Mouse (Mus musculus) embryonic facial prominence, embryonic 13.5 days (tissue): Measurements from ENCODE around the gene Mrpl35. TPM values are rescaled to one million over a fixed set of nuclear protein-coding genes. Genes with fewer than 3 reads are reported as not detected.
"Not testable (repeated sequence)": the region's sequence is repeated elsewhere in the genome, so short reads cannot be mapped to it uniquely, and the experiment has no call there.

Source experiments
- ATAC-seq: fragments of 200-750 bp; cut with Nextera tagmentation; 2 replicates; pipeline ENCODE4 v1.8.0; 2017; ENCODE audit warnings: low read depth; ENCODE audit not compliant: insufficient number of reproducible peaks, insufficient read depth, low FRiP score, low TSS enrichment
- H3K27ac ChIP-seq: fragments of 300-500 bp; sonication (generic); 2 replicates; pipeline ENCODE4 v1.5.1; 2015; ENCODE audit warnings: moderate library complexity, mild to moderate bottlenecking, inconsistent platforms
- H3K27me3 ChIP-seq: fragments of 300-500 bp; sonication (generic); 2 replicates; pipeline ENCODE4 v1.6.1; 2015; ENCODE audit warnings: mild to moderate bottlenecking, inconsistent platforms
- H3K36me3 ChIP-seq: fragments of 300-500 bp; sonication (generic); 2 replicates; pipeline ENCODE4 v1.6.1; 2015; ENCODE audit warnings: mild to moderate bottlenecking, inconsistent platforms
- H3K4me1 ChIP-seq: fragments of 300-500 bp; sonication (generic); 2 replicates; pipeline ENCODE4 v1.6.1; 2015; ENCODE audit warnings: inconsistent platforms
- H3K4me2 ChIP-seq: fragments of 300-500 bp; sonication (generic); 2 replicates; pipeline ENCODE4 v1.6.1; 2015; ENCODE audit warnings: moderate library complexity, mild to moderate bottlenecking, inconsistent platforms
- H3K4me3 ChIP-seq: fragments of 300-500 bp; sonication (generic); 2 replicates; pipeline ENCODE4 v1.5.1; 2015; ENCODE audit warnings: mild to moderate bottlenecking, inconsistent platforms
- H3K9ac ChIP-seq: fragments of 300-500 bp; sonication (generic); 2 replicates; pipeline ENCODE4 v1.6.1; 2015; ENCODE audit warnings: mild to moderate bottlenecking, inconsistent platforms
- H3K9me3 ChIP-seq: fragments of 300-500 bp; sonication (generic); 2 replicates; pipeline ENCODE4 v1.6.1; 2016; ENCODE audit warnings: inconsistent platforms
- WGBS: fragments of 180-500 bp; shearing (Covaris S2); methylation state at CpG from one replicate; pipeline ENCODE4 v1.1.7; 2015; ENCODE audit warnings: mixed read lengths; 5-methylcytosine and 5-hydroxymethylcytosine counted together
- polyA plus RNA-seq: library from polyadenylated mRNA; unstranded; fragments of >200 nt; fragmentation: Nextera tagmentation; extraction: Ambion mirVana; gene quantifications from 2 replicates; pipeline ENCODE4 v1.2.1, GENCODE M21; 2015

The Mrpl35 gene
- 59.3 and 60.8 TPM in 2 replicates for polyA plus RNA-seq

DNA sequence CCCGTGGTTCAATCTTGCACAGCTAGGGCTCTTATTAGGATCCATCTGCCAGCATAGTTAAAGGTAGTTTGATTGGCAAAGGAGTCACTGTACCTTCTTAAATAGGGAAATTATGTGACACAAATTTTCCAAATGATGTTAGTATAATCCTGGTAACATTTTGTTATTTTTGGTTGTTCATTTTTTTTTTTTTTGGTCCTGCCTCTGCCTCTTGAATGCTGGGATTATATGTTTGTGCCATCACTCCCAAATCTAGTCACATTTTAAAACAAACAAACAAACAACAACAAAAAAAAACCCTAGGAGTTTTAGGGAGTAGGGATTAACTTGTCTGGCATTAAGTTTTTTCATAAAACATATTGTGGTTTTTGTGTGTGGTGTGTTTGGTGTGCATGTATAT, at the start of gene Mrpl35:
TSS of gene Mrpl35 (minus strand) at position 101 of the 400 bp plus-strand sequence.
- no peak within 1 kb of the TSS for H3K4me2 ChIP-seq
- H3K4me3 ChIP-seq = no peak within 1 kb of the TSS
- ATAC-seq = no peak
- H3K4me1 ChIP-seq = peaks cover 10% of the 10 kb centered on the region
- 35% methylated on average over 1 of the region's 1 CpGs for WGBS
- H3K27ac ChIP-seq = no peak within 1 kb of the TSS
- H3K36me3 ChIP-seq = no peaks in the 10 kb centered on the region
- H3K9me3 ChIP-seq = no peaks in the 10 kb centered on the region
- H3K27me3 ChIP-seq = no peaks in the 10 kb centered on the region
- H3K9ac ChIP-seq = no peak within 1 kb of the TSS

DNA sequence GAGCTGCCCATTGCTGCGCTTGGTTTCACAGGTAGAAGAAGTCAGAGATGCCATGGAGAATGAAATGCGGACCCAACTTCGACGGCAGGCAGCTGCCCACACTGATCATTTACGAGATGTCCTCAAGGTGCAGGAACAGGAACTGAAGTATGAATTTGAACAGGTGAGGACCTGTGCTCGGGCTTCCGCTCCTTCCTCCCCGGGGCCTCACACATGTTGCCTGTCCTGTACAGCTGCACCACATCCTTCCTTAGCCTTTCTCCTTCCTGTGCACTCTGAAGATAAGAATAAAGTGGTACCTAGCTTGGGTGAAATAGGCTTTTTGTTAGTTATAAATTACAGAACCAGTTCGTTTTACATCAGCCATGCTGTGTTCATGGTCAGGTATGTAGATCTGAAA, 44.6 kb upstream of the Mrpl35 start:
- no peak overlapping the region for H3K4me3 ChIP-seq
- H3K4me2 ChIP-seq = no peak overlapping the region
- H3K4me1 ChIP-seq = no peaks in the 10 kb centered on the region
- H3K9ac ChIP-seq = no peak overlapping the region
- H3K27me3 ChIP-seq = no peaks in the 10 kb centered on the region
- no peaks in the 10 kb centered on the region for H3K9me3 ChIP-seq
- H3K36me3 ChIP-seq = peaks cover 88% of the 10 kb centered on the region
- ATAC-seq = no peak
- 91% methylated on average over 9 of the region's 9 CpGs for WGBS
- H3K27ac ChIP-seq = no peak overlapping the region

DNA sequence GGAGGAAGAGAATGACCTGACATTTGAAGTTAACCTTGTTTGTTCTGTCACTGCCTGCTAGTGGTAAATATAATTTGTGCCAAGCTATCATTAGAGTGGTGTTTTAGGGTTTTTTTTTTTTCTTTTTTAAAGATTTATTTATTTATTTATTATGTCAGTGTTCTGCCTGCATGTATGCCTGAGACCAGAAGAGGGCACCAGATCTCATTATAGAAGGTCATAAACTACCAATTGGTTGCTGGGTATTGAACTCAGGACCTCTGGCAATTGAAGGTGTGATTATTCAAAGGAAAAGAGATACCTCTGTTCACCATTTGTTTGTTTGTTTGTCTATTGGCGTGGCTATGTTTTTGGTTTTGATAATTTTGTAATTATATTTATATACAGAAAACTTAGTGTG, 42.0 kb upstream of the Mrpl35 start:
- H3K9ac ChIP-seq = no peak overlapping the region
- 87% methylated on average over 1 of the region's 1 CpGs for WGBS
- H3K4me1 ChIP-seq = no peaks in the 10 kb centered on the region
- H3K4me3 ChIP-seq = no peak overlapping the region
- H3K27me3 ChIP-seq = no peaks in the 10 kb centered on the region
- ATAC-seq = no peak
- H3K4me2 ChIP-seq = no peak overlapping the region
- H3K27ac ChIP-seq = no peak overlapping the region
- H3K9me3 ChIP-seq = no peaks in the 10 kb centered on the region
- peaks cover 82% of the 10 kb centered on the region for H3K36me3 ChIP-seq

DNA sequence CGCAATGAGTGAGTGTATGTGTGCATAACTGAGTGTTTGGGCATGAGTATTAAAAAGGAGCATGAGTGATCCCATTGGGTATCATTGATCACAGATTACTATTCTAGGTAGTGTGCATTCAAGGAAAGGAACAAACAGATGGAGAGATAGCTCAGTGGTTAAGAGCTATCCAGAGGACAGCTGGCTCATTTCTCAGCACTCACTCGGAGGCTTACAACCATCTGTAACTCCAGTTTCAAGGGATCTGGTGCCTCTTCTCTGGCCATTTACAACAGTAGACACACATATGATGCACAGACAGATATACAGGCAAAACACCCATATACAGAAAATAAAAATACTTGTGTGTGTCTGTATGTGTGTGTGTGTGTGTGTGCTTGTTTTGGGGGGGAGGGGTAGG, 41.0 kb upstream of the Mrpl35 start:
- WGBS = 92% methylated on average over 2 of the region's 2 CpGs
- H3K36me3 ChIP-seq = peaks cover 82% of the 10 kb centered on the region

DNA sequence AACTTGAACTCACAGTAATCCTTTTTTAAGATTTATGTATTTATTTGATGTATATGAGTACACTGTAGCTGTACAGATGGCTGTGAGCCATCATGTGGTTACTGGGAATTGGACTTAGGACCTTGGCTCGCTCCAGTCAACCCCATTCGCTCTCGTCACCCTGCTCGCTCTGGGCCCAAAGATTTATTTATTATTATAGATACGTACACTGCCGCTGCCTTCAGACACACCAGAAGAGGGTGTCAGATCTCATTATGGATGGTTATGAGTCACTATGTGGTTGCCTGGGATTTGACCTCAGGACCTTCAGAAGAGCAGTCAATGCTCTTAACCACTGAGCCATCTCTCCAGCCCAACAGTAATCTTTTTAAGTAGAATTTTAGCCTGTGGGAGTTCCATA, 20.1 kb upstream of the Mrpl35 start:
- H3K4me1 ChIP-seq = not testable (repeated sequence)

More for the DNA sequence above, 41.0 kb upstream of the Mrpl35 start:
- no peak for ATAC-seq
- H3K27ac ChIP-seq = no peak overlapping the region
- H3K9me3 ChIP-seq = no peaks in the 10 kb centered on the region
- no peaks in the 10 kb centered on the region for H3K4me1 ChIP-seq
- no peak overlapping the region for H3K4me2 ChIP-seq
- H3K9ac ChIP-seq = no peak overlapping the region
- H3K27me3 ChIP-seq = no peaks in the 10 kb centered on the region
- no peak overlapping the region for H3K4me3 ChIP-seq

DNA sequence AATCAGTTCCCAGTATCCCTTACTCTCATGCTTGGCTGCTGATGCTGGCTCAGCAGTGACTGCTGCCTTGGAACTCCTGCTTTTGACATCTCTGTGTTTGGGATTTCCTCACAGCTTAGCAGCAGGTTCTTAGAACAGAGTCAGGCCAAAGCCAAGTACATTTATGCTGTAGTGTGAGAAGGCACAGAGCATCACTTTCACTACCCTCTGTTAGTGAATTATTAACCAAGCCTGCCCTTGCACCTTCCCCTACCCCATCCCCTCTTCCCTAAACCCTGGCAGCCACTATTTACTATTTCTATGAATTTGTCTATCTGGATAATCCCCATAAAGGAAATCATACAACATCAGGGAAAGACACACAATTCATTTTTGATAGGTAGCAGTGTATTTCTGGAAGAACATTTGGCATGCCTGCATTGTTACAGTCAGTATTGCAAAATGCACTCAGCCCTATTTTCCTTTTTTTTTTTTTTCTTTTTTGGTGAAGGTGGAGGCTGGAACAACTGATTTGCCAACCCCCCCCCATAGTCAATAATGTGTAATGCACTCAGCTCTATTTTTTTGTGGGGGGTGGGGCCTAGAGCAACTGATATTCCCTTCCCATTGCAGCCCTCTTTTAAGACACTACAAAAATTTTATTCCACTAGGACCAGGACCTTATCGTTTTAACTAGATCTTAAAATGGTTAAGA, 14.0 kb upstream of the Mrpl35 start:
- H3K4me3 ChIP-seq = no peak overlapping the region
- 96% methylated on average over 1 of the region's 1 CpGs for WGBS
- no peak for ATAC-seq
- H3K4me2 ChIP-seq = no peak overlapping the region
- H3K9me3 ChIP-seq = no peaks in the 10 kb centered on the region
- peaks cover 13% of the 10 kb centered on the region for H3K36me3 ChIP-seq
- no peaks in the 10 kb centered on the region for H3K4me1 ChIP-seq
- H3K27ac ChIP-seq = no peak overlapping the region
- no peaks in the 10 kb centered on the region for H3K27me3 ChIP-seq
- no peak overlapping the region for H3K9ac ChIP-seq

More for the DNA sequence above, 20.1 kb upstream of the Mrpl35 start:
- H3K9me3 ChIP-seq, H3K27me3 ChIP-seq, H3K4me3 ChIP-seq, H3K27ac ChIP-seq, H3K9ac ChIP-seq, ATAC-seq, H3K4me2 ChIP-seq: not testable (repeated sequence)
- 89% methylated on average over 6 of the region's 6 CpGs for WGBS
- H3K36me3 ChIP-seq = peaks cover 42% of the 10 kb centered on the region

DNA sequence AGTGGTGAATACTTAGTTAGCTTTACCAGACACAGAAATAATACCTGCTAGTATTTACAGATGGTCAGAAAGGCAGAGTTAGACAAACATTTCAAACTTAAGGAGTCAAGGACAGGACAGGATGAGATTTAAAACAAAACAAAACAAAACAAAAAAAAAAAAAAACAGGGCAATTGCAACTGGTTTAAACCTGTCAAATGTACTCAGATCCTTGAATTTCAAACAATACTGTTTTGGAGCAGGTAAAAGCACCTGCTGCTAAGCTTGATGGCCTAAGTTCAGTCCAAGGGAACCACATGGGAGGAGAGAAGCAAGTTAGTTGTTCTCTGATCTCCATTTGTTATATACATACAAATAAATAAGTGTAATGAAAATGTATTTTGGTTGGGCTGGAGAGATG, 13.0 kb upstream of the Mrpl35 start:
- Histone ChIP-seq H3K4me2 (no peak overlapping the region), H3K9ac (no peak overlapping the region), H3K4me1 (no peaks in the 10 kb centered on the region), H3K36me3 (peaks cover 17% of the 10 kb centered on the region), H3K4me3 (no peak overlapping the region), H3K27ac (no peak overlapping the region), H3K9me3 (no peaks in the 10 kb centered on the region), H3K27me3 (no peaks in the 10 kb centered on the region)
- ATAC-seq = no peak

DNA sequence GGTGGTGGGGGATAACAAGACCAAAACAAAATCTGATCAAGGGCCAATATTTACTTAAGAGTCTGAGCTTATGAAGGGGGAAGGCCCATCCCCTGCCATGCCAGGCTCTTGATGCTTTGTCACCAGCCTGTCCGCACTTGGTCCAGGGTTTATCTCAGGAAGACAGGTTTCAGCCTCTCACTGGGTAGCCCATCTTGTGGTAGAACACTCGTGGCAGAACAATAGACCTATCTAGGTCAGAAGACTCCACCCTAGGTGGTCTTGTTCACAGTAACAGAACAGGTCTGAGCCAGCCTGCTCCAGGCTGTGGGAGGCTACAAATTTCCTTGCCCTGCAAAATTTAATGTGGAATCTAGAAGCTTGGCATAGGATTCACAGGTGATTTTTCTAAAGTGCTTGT, 10.0 kb upstream of the Mrpl35 start:
- Histone ChIP-seq H3K27me3 (no peaks in the 10 kb centered on the region), H3K9ac (no peak overlapping the region), H3K36me3 (peaks cover 21% of the 10 kb centered on the region), H3K4me1 (peaks cover 12% of the 10 kb centered on the region), H3K9me3 (no peaks in the 10 kb centered on the region), H3K27ac (no peak overlapping the region), H3K4me3 (no peak overlapping the region), H3K4me2 (no peak overlapping the region)
- no peak for ATAC-seq
- WGBS = 77% methylated on average over 2 of the region's 2 CpGs

DNA sequence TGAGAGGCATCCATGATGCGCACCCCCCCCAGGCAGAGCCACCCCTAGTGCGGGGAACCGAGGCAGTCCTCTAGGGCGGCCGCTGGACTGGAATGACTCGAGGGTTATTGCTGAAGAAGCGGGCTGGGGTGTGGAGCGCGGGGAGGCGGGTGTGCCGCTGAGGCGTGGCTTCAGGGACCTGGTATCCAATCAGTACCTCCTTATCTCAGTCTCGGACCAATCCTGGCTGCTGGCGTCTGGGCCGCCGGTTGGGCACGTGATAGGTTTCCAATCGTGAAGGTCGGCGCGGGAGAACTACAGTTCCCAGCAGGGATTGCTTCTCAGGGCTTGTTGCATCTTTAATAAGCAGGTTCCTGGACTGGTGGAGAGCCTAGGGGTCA, 4.8 kb upstream of the Mrpl35 start:
- peak overlapping the region; percentile 90 for H3K4me3 ChIP-seq
- peaks cover 12% of the 10 kb centered on the region for H3K4me1 ChIP-seq
- peak overlapping the region; percentile 88 for H3K27ac ChIP-seq
- H3K9me3 ChIP-seq = no peaks in the 10 kb centered on the region
- peak overlapping the region; percentile 84 for H3K4me2 ChIP-seq
- peak; percentile 99 for ATAC-seq
- H3K36me3 ChIP-seq = peaks cover 21% of the 10 kb centered on the region
- peak overlapping the region; percentile 89 for H3K9ac ChIP-seq
- no peaks in the 10 kb centered on the region for H3K27me3 ChIP-seq
- WGBS = under 1% methylated on average over 21 of the region's 21 CpGs

DNA sequence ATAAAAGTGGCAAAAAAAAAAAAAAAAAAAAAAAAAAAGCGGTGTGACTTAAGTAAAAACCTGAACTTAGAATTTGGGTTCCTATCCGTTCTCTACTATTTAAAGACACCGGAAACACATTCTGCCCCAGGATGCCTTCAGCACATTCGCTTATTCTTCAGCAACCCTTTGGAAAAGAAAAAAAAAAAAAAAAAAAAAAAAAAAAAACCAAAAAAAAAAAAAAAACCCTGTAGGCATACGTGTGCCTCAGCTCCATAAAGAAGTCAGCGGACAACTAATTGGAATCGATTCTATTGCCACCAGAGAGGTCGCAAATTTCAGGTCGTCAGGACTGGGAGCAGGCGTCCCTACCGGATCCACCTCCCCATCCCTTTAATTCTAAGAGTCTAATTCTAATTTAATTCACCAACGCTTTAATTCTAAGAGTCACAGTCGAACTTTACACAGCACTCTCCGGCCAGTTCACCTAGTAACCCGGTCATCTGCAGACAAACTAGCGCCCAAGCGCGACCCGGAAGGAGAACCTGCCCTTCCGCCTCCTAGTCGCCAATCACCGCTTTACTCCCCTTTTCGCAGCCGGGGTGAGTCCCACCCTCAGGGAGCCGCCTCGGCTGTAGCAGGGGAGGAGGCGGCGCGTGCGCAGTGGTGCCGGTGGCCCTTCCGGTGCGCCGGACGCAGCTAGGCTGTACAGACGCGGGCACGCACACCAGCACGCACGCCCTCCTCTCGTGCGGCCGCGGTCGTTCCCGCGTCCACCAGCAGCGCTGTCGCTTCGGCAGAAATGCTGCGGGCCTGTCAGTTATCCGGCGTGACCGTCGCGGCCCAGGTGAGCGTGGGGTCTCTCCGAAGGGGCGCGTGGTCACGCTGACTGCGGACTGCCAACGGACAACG, 4.2 kb upstream of the Mrpl35 start, which contains the start of gene Immt:
TSS of gene Immt (plus strand) at position 642 of the 891 bp plus-strand sequence.
- Histone ChIP-seq H3K27me3 (no peaks in the 10 kb centered on the region), H3K27ac (peak within 1 kb of the TSS; percentile 88), H3K9me3 (no peaks in the 10 kb centered on the region), H3K4me2 (peak within 1 kb of the TSS; percentile 84), H3K9ac (peak within 1 kb of the TSS; percentile 89), H3K4me1 (peaks cover 12% of the 10 kb centered on the region), H3K36me3 (peaks cover 18% of the 10 kb centered on the region), H3K4me3 (peak within 1 kb of the TSS; percentile 90)
- WGBS = under 1% methylated on average over 62 of the region's 64 CpGs
- ATAC-seq = peak; percentile 99

DNA sequence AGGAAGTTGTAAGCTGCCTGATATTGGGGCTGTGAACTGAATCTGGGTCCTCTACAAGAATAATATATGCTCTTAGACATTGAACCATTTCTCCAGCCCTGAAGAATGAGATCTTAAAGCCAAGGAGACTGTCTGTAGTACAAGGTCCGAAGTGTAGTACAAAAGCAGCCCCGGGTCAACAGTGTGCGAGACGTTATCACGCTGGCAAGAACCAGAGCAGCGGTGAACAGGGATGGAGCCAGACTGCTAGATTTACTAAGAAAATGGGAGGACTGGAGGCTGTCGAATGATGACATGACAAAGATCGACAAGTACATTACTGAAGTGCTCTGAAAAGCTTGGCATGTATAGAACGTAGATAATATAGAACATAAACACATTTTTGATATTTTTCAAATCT, 3.0 kb upstream of the Mrpl35 start:
- Histone ChIP-seq H3K27ac (no peak overlapping the region), H3K4me3 (no peak overlapping the region), H3K9ac (no peak overlapping the region), H3K4me2 (no peak overlapping the region), H3K27me3 (no peaks in the 10 kb centered on the region), H3K4me1 (peaks cover 12% of the 10 kb centered on the region), H3K36me3 (peaks cover 7% of the 10 kb centered on the region; the same call in 1 of the 2 replicates), H3K9me3 (no peaks in the 10 kb centered on the region)
- no peak for ATAC-seq
- 85% methylated on average over 9 of the region's 9 CpGs for WGBS

DNA sequence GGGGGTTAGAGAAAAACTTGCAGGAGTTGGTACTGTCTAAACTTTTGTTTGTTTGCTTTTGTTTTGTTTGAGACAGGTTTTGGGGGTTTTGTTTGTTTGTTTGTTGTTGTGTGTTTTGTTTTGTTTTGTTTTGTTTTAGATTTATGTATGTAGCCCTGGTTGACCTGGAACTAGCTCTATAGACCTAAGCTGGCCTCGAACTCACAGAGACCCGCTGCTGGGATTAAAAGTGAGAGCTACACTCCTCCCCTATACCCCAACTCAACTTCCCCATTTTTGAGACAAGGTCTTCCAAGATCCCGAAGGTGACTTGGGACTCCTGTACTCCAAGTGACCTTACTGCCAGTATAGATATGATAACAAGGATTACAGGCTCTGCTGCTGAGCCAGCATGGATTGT, 2.8 kb downstream of the Mrpl35 start:
- Histone ChIP-seq H3K27me3 (no peaks in the 10 kb centered on the region), H3K9ac (peak overlapping the region; percentile 74), H3K9me3 (no peaks in the 10 kb centered on the region), H3K4me3 (peak overlapping the region; percentile 68), H3K36me3 (no peaks in the 10 kb centered on the region), H3K4me1 (peaks cover 11% of the 10 kb centered on the region), H3K4me2 (peak overlapping the region; percentile 76), H3K27ac (no peak overlapping the region)
- ATAC-seq = no peak
- 32% methylated on average over 3 of the region's 3 CpGs for WGBS
